Mouse (Mus musculus) cortical plate, adult 2 months (tissue): ENCODE data around the gene Il2rb. TPM values are rescaled to one million over a fixed set of nuclear protein-coding genes. Genes with fewer than 3 reads are reported as not detected.

Source experiments
- H3K27ac ChIP-seq: fragments of 200-500 bp; 2 replicates; pipeline ENCODE4 v1.5.1; 2012; ENCODE audit warnings: low read length, control low read depth, inconsistent platforms; ENCODE audit not compliant: insufficient read depth
- H3K4me1 ChIP-seq: fragments of 200-500 bp; 2 replicates; pipeline ENCODE4 v1.6.1; 2011; ENCODE audit warnings: low read length; ENCODE audit not compliant: control insufficient read depth, insufficient read depth
- H3K4me3 ChIP-seq: fragments of 200-500 bp; 2 replicates; pipeline ENCODE4 v1.5.1; 2011; ENCODE audit warnings: mild to moderate bottlenecking, low read length, control low read depth; ENCODE audit not compliant: insufficient read depth
- CTCF ChIP-seq: fragments of 200-500 bp; IDR thresholded peaks from 2 replicates; pipeline ENCODE4 v1.5.1; 2011; ENCODE audit warnings: mild to moderate bottlenecking, control low read depth, low read length; ENCODE audit not compliant: insufficient read depth; ENCODE audit errors: extremely low read depth
- POLR2A ChIP-seq: fragments of 200-500 bp; IDR thresholded peaks from 2 replicates; pipeline ENCODE4 v1.6.1; 2011; ENCODE audit warnings: mild to moderate bottlenecking, low read length, control low read depth; ENCODE audit not compliant: insufficient read depth; ENCODE audit errors: extremely low read depth
- polyA plus RNA-seq: library from polyadenylated mRNA; depleted of rRNA; stranded (reverse); fragments of >200 nt; gene quantifications from 2 replicates; pipeline ENCODE4 v1.2.3, GENCODE M21; 2012

Gene Il2rb
- polyA plus RNA-seq, 1 experiment = 0.29 TPM

DNA sequence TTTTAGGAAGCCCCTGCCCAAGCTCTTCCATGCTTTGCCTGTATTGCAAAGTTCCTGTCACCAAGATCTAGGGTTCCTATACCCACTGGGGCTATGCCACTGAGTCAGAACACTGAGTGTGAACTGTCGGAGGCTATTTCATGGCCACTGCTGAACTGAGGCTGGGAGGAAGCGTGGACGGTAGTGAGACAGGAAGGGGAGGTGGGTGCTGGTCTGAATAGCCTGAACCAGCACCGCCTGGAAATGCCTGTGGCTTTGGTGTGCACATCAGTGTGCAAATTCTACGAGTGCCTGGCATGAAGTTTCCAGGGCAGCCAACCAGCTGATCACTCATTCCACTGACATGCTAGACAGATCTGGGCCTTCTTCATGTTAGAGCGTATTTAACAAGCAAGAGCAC lies 26.8 kb upstream of the Il2rb start:
- TF ChIP-seq POLR2A = no peak
- TF ChIP-seq CTCF = no peak
- H3K27ac ChIP-seq = no peak overlapping the region
- no peaks in the 10 kb centered on the region for H3K4me1 ChIP-seq
- no peak overlapping the region for H3K4me3 ChIP-seq

DNA sequence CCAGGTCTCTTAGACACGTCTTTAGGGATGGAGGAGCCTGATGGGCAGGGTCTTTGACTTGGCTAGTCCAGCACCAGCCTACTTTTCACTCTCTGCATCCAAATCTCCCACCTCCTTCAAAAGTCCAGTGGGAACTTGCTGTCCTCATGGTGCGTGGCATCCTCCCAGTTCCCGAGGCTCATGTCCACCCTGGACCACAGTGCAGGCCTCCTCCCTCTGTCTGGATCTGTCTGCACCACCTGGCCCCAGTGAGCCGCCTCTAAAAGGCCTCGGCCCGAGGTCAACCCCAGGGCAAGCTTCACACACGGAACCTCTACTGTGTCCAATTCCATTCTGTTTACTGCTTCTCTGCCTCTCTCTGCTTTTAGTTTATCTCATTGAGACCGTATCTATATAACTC lies 26.3 kb upstream of the Il2rb start:
- TF ChIP-seq POLR2A = no peak
- TF ChIP-seq CTCF = no peak
- Histone ChIP-seq H3K4me1 (no peaks in the 10 kb centered on the region), H3K4me3 (no peak overlapping the region), H3K27ac (no peak overlapping the region)

DNA sequence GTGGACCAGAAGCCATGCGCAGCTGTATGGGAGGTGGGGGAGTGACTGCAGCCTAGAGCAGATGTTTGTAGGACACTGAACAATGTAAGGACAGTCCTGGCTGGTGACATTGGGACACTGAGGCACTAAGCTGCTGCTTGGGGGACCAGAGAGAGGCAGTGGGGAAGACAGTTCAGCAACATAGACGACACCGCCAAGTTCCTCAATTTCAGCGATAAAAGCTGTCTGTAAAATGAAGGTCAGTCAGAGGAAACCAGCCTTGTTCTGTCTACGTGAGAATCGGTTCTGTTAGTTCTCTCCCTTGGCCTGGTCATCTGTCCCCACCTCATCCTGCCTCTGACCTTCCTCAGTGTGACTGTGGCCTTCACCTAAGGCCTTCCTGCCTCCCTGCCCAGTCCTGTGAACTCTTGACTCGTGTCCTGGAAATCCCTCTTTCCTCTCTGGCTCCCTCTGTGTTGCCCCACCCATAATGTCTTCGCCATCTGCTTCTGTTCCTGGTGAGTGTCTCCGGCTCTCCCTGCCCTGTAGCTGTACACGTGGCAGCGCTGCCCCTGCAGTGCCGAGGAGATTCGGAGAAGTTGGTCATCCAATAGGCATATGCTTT lies 25.1 kb upstream of the Il2rb start:
- TF ChIP-seq POLR2A = no peak
- TF ChIP-seq CTCF = no peak
- Histone ChIP-seq H3K27ac (no peak overlapping the region), H3K4me1 (no peaks in the 10 kb centered on the region), H3K4me3 (no peak overlapping the region)

DNA sequence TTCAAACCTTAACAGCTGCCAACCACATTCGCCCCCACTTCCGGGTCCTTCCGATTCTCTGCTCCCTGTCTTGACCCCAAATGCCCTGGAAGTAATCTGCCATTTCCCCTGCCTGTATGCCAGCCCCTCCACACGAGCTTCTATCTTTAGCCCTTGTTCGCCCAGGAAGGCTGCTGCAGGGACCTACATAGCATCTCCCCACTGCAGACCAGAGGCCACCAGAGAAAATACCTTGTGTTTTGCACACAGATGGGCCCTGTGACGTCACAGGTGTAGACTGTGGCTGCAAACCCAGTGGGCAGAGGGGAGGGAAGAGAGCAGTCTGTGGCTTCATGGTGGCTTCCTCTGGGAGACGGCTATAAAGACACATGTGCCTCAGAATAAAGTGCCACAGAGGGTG lies 23.1 kb upstream of the Il2rb start:
- Histone ChIP-seq H3K4me1 (peaks cover 2% of the 10 kb centered on the region; the same call in 1 of the 2 replicates), H3K4me3 (no peak overlapping the region), H3K27ac (no peak overlapping the region)
- no peak for TF ChIP-seq POLR2A
- TF ChIP-seq CTCF = no peak

DNA sequence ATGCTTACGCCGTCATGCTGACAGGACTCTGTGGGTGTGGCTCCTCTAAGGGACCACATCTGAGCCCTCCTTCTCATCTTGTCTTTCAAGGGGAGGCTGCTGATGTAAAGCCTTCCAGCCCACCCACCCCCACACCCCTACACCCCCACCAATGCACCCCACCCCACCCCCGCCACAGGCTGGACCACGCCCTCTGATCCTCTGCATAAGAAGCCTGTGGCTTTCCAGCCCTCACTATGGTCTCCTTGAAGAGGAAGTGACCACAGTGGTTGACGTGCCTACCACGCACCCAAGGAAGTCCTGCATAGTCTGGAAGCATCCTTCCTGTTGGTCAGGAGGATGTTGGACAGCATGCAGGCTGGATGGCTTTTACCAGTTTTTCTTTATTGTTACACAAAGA lies 20.7 kb upstream of the Il2rb start:
- Histone ChIP-seq H3K4me1 (peaks cover 2% of the 10 kb centered on the region; the same call in 1 of the 2 replicates), H3K4me3 (no peak overlapping the region), H3K27ac (no peak overlapping the region)
- TF ChIP-seq POLR2A = no peak
- TF ChIP-seq CTCF = no peak

DNA sequence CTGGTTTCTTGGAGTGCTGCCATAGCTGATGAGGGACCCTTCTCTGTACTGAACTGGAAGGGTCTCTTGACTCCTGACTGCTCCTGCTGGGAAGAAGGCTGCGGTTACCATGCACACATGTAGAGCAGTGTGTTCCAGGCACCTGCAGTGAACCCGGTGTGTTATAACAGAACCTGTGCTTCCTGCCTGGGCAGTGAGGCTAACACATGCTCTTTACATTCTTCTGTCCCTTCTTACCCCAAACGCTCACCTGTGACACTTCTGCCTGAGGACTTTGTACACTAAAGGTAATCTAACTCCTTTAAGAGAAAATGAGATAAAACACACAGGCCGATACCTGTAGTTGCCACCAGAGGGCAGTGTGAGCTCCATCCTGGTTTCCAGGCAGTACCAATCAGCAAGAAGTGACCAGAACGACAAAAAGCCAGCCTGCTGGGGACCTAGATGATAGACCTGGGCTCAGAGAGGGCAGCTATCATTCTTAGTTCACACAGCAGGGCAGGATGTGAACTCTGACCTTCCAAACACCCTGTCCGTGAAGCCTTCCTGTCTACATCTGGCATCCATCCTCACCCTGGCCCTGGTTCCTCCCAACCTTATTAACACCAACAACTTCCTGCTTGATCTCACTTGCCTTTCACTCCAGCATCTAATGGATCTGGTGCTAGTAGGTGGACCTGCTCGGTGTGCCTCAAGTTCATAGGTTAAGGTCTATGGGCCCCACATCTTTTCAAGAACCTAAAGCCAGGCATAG lies 19.5 kb upstream of the Il2rb start:
- no peak overlapping the region for H3K4me3 ChIP-seq
- H3K4me1 ChIP-seq = peaks cover 2% of the 10 kb centered on the region; the same call in 1 of the 2 replicates
- no peak for TF ChIP-seq POLR2A
- TF ChIP-seq CTCF = peak; percentile 94
- H3K27ac ChIP-seq = no peak overlapping the region

DNA sequence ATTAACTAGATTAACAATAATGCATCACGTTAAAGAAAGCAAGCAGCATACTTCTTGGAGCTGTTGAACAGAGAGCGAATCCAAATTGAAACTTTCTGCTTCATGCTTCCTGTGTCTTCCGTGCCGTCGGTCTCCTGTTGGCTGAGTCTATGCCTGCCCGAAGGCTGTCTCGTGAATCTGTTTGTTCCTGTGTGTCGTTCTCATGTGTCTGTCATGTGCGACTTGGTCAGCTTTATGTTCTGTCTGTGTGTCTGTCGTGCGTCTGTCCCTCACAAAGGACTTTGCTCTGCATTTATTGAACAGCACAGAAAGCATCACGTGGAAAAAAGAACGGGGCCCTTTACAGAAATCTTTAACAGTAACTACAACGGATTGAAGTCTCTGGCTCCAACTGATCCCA lies 17.9 kb upstream of the Il2rb start:
- no peak overlapping the region for H3K27ac ChIP-seq
- no peak for TF ChIP-seq POLR2A
- no peak for TF ChIP-seq CTCF
- no peak overlapping the region for H3K4me3 ChIP-seq
- peaks cover 2% of the 10 kb centered on the region; the same call in 1 of the 2 replicates for H3K4me1 ChIP-seq

DNA sequence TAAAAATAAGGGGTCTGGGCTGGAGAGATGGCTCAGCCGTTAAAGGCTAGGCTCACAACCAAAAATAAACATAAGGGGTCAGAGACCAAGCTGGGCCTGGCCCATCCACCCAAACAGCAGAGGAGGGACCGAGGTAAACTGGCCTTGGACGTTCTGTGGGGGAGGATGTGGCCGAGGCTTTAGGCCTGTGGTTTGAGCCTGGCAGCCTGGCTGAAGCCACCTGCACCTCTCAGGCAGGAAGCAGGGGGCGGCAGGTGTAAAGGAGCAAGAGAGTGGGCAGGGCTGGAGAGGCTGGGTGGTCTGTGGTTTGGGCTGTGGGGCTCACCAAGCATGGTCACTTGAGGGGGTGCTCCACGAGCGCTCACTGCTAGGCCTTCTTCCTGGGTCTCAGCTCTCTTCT lies 16.9 kb upstream of the Il2rb start:
- TF ChIP-seq POLR2A (no peak), CTCF (no peak)

DNA sequence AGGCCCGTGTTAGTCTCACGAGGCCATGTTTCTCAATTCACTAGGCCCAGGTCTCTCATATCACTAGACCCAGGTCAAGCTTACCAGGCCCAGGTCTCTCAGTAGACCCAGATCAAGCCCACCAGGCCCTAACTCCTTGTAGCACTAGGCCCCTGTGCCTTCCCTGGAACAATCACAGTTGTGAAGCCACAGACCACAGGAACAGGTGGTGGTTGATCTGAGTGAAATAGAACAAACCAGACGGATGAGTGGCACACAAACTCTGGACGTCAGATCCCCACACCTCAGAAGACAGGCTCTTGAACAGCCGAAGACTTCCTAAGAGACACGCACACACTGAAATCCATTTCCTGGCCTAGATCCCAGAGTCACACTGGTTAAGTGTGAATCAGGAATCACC lies 15.7 kb upstream of the Il2rb start:
- TF ChIP-seq POLR2A = no peak
- no peak for TF ChIP-seq CTCF
- no peak overlapping the region for H3K27ac ChIP-seq
- H3K4me1 ChIP-seq = peaks cover 2% of the 10 kb centered on the region; the same call in 1 of the 2 replicates
- no peak overlapping the region for H3K4me3 ChIP-seq

More for the DNA sequence above, 16.9 kb upstream of the Il2rb start:
- Histone ChIP-seq H3K27ac (no peak overlapping the region), H3K4me3 (no peak overlapping the region), H3K4me1 (peaks cover 2% of the 10 kb centered on the region; the same call in 1 of the 2 replicates)

DNA sequence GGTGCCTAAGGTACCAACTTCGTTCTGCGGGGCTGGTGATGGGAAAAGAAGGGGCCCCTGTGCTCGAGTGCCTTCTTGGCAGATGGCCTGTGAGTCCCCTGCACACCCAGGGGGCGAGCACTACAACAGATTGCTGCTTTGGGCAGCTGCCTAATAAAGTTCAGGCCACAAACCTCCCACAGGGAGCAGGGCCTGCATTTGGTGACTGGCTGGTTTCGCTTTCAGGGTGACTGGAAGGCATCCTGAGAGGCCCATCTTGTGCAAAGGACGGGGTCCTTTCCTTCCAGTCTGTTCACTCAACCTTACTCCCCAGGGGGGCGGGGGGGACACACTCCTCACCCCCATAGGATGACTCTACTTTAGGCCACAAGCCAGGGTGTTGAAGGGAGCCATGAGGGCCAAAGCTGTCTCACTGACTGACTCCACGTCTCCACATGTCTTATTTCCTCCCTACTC lies 15.1 kb upstream of the Il2rb start:
- Histone ChIP-seq H3K27ac (no peak overlapping the region), H3K4me3 (no peak overlapping the region), H3K4me1 (peaks cover under 1% of the 10 kb centered on the region; the same call in 1 of the 2 replicates)
- TF ChIP-seq POLR2A = no peak
- TF ChIP-seq CTCF = no peak
